32 mouse cellular contexts compared by ENCODE assay signal in the genomic region with DNA sequence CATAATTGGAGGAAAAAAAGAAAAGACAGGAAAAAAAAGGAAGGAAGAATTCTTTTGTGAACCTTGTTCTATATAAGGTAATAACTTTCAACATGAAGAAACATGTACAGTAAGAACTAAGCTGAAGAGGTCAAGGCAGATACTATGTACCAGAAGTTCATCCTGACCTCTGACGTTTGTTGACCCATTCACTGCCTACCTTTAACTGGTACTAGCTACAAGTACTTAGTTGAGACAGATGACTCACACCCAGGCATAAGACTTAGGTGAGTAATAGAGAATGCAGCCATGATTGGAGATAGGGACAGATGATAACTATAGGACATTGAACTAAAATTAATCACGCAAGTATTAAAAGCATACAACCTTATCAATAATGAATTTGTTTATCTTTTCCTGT. TPM values are rescaled to one million over a fixed set of nuclear protein-coding genes. Genes with fewer than 3 reads are reported as not detected.
"Had no signal": no experiment of that assay in that cellular context is flagged by ENCODE, and none has a peak within 500 bp of the region (broad histone marks: within the 10 kb centered on the region; RNA-seq: fewer than 3 reads in every experiment).

No protein-coding gene starts in this region.

- H3K4me1 ChIP-seq: embryonic facial prominence, embryonic 10.5 days; embryonic facial prominence, embryonic 12.5 days; embryonic facial prominence, embryonic 13.5 days; embryonic facial prominence, embryonic 15.5 days; forebrain, embryonic 10.5 days; forebrain, embryonic 12.5 days; forebrain, embryonic 13.5 days; forebrain, embryonic 15.5 days had no signal

- H3K36me3 ChIP-seq: embryonic facial prominence, embryonic 10.5 days; embryonic facial prominence, embryonic 12.5 days; embryonic facial prominence, embryonic 13.5 days; embryonic facial prominence, embryonic 15.5 days; forebrain, embryonic 10.5 days; forebrain, embryonic 12.5 days; forebrain, embryonic 15.5 days had no signal

- H3K4me3 ChIP-seq: embryonic facial prominence, embryonic 10.5 days; embryonic facial prominence, embryonic 12.5 days; embryonic facial prominence, embryonic 13.5 days; embryonic facial prominence, embryonic 15.5 days; erythroblast, embryonic 14.5 days; forebrain, embryonic 10.5 days; forebrain, embryonic 12.5 days; forebrain, embryonic 13.5 days; forebrain, embryonic 15.5 days; gastrocnemius, adult 2 months; heart, adult 2 months had no signal

- H3K9ac ChIP-seq: embryonic facial prominence, embryonic 12.5 days; embryonic facial prominence, embryonic 13.5 days; embryonic facial prominence, embryonic 15.5 days; forebrain, embryonic 12.5 days; forebrain, embryonic 13.5 days; forebrain, embryonic 15.5 days; forebrain, postnatal 0 days had no signal

- DNase-seq: cerebellum, adult 2 months; cerebellum, adult 8-10 months; cerebellum, adult 9-10 months; cerebellum, adult 9-11 months; cerebellum, postnatal 10 days; cerebellum, postnatal 14 days; cerebellum, postnatal 25 days; cerebellum, postnatal 36 days; embryo, embryonic 11 days; forebrain, postnatal 0 days; gastrocnemius, adult 2 months; gastrocnemius, postnatal 10 days; gastrocnemius, postnatal 14 days; gastrocnemius, postnatal 25 days; gastrocnemius, postnatal 36 days; heart, adult 11 months; heart, adult 18-20 months; heart, adult 2 months had no signal

- H3K27me3 ChIP-seq: embryonic facial prominence, embryonic 12.5 days; embryonic facial prominence, embryonic 13.5 days; embryonic facial prominence, embryonic 15.5 days; forebrain, embryonic 12.5 days; forebrain, embryonic 13.5 days; forebrain, embryonic 15.5 days had no signal

- H3K27ac ChIP-seq: embryonic facial prominence, embryonic 10.5 days; embryonic facial prominence, embryonic 12.5 days; embryonic facial prominence, embryonic 13.5 days; embryonic facial prominence, embryonic 15.5 days; forebrain, embryonic 10.5 days; forebrain, embryonic 12.5 days; forebrain, embryonic 13.5 days; forebrain, embryonic 15.5 days; gastrocnemius, adult 2 months; heart, adult 2 months had no signal

- H3K4me2 ChIP-seq: embryonic facial prominence, embryonic 12.5 days; embryonic facial prominence, embryonic 13.5 days; embryonic facial prominence, embryonic 15.5 days; forebrain, embryonic 12.5 days; forebrain, embryonic 13.5 days; forebrain, embryonic 15.5 days had no signal

- H3K9me3 ChIP-seq: embryonic facial prominence, embryonic 12.5 days; embryonic facial prominence, embryonic 13.5 days; embryonic facial prominence, embryonic 15.5 days; forebrain, embryonic 10.5 days; forebrain, embryonic 13.5 days; forebrain, embryonic 15.5 days had no signal

- ATAC-seq: forebrain, embryonic 13.5 days; forebrain, embryonic 14.5 days; forebrain, embryonic 15.5 days; forebrain, embryonic 16.5 days; forebrain, postnatal 0 days had no signal

RNA-seq across cellular contexts. Expression of gene Cyp3a13, which starts 15.1 kb away (rescaled TPM):
- polyA plus RNA-seq: embryonic facial prominence, embryonic 10.5 days; embryonic facial prominence, embryonic 11.5 days; embryonic facial prominence, embryonic 12.5 days; embryonic facial prominence, embryonic 13.5 days; embryonic facial prominence, embryonic 14.5 days; erythroblast, embryonic 14.5 days; forebrain, embryonic 10.5 days; forebrain, embryonic 11.5 days; forebrain, embryonic 12.5 days; forebrain, embryonic 13.5 days; forebrain, embryonic 14.5 days; forebrain, embryonic 15.5 days; forebrain, embryonic 16.5 days; forebrain, postnatal 0 days had no signal

RNA-seq across cellular contexts. Expression of gene Gjc3, which starts 26.4 kb away (rescaled TPM):
- polyA plus RNA-seq: embryonic facial prominence, embryonic 11.5 days; erythroblast, embryonic 14.5 days; forebrain, embryonic 10.5 days; forebrain, embryonic 11.5 days; forebrain, embryonic 12.5 days had no signal

RNA-seq across cellular contexts. Expression of gene Azgp1, which starts 44.8 kb away (rescaled TPM):
- polyA plus RNA-seq: embryonic facial prominence, embryonic 10.5 days; embryonic facial prominence, embryonic 11.5 days; embryonic facial prominence, embryonic 12.5 days; erythroblast, embryonic 14.5 days; forebrain, embryonic 10.5 days; forebrain, embryonic 11.5 days; forebrain, embryonic 12.5 days; forebrain, embryonic 13.5 days; forebrain, embryonic 14.5 days; forebrain, embryonic 15.5 days; forebrain, embryonic 16.5 days; forebrain, postnatal 0 days; heart, adult 2 months had no signal
